Mouse (Mus musculus): ENCODE measurements around the gene Wdr89. TPM values are rescaled to one million over a fixed set of nuclear protein-coding genes. Genes with fewer than 3 reads are reported as not detected.
"Not testable (repeated sequence)": the region's sequence is repeated elsewhere in the genome, so short reads cannot be mapped to it uniquely, and the experiment has no call there.

The Wdr89 gene
- total RNA-seq (2021): 1 to 10 TPM; 3.1 to 3.3 TPM

DNA sequence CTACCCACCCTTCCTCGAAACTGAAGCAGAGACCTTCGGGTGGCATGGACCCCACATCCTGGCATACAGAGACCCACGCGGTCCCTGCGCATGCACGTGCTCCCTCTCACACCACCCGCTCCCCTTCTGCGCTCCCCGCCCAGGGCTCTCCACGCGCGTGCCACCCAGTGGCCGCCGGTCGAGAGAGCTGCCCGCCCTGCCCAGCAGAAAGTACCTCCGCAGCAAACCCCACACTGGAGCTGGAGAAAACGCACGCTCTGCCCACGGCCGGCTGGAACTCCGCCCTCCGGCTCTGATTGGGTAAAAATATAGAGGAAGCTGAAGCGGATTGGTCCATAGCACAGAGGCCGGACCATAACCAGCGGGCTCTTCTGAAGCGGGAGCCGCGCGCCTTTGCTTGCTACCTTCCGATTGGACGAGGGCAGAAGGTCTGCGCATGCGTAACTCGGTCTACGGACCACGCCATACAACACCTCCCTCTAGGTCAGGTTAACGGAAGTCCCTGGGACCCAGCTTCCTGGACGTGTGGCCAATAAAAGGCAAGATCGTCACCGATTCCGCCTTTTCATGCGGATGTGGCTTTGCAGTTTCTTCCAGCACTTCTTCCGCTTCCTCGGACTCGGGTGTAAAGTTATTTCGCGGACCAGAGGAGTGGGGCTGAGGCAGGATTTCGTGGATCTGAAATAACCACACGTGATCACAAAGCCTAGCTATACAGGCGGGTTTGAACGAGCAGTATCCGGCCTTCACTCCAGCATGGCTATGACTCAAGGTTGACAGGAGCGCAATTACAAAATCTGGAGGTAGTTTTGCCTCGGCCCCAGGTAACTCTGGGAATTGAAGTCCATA is at the start of gene Wdr89:
TSS of gene Wdr89 (minus strand) at position 280 of the 849 bp plus-strand sequence.
- peak; percentile 99 to 100 for DNase-seq (ENCODE audit: low spot score in 2 of 2)
- intact Hi-C loops (cut with DNase I): loop anchor here (2.0 to 5.0 kb wide), 3 partner anchors 65 to 103 kb away; partner anchors contain the start of genes Ppp2r5e and Sgpp1

DNA sequence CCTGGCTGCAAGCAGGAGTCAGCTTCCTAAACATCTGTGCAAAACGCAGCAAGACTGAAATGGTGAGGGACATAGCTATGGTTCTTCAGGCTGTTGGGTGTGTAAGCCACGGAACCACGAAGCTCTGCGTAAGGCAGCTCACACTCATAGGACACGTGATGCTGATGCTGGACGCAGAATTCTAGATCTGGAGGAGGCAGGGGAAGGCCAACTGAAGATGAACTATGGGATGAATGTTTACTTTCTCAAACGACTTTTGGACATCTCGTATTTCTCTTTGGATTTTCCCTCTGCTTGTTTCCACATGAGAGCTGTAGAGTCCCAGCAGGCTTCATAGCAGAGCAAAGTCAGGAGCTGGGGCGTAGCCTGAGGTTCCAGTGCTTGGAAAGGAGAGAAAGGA is 44.3 kb upstream of the Wdr89 start:
- no peak for DNase-seq (ENCODE audit: low spot score in 2 of 2)
- intact Hi-C loops (cut with DNase I): no loop called here

GRCm38 (mm10) chr12:75712905-75713304 is 43.6 kb upstream of the Wdr89 start:
- intact Hi-C loops (cut with DNase I); DNase-seq (ENCODE audit: low spot score in 2 of 2): not testable (repeated sequence)

DNA sequence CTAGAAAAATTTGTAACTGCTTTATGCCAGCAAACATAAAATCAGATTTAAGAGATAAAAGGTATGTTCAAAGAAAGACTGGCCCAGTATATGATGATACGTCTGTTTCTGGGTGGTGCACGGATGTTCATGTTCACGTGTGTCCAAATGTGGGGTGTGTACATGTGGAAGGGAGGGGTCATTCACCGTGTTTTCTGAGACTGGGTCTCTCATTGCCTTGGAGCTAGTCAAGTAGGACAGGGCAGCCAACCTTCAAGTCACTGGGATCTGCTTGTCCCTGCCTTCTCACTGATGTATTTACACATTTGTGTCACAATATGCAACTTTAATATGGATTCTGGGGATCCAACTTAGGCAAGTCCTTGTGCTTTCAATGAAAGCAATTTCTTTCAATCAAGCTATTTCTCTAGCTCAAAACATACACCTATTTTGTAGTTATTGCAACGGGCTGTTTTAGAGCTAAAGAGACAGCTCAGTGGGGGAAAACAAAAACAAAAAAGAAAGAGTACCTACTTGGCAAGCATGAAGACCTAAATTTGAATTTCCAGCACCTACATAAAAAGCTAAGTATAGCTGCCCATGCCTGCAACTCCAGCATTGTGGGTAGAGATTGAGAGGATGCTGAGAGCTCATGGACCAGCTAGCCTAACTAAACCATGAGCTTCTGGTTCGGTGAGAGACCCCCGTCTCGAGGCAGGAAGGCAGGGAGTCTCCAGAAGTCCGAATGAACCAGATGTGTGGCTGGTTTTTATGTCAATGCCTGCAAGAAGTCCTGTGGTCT is 41.4 kb upstream of the Wdr89 start:
- intact Hi-C loops (cut with DNase I): no loop called here
- DNase-seq (ENCODE audit: low spot score in 2 of 2): no peak

GRCm38 (mm10) chr12:75709506-75709905 is 40.2 kb upstream of the Wdr89 start:
- intact Hi-C loops (cut with DNase I): no loop called here
- no peak for DNase-seq (ENCODE audit: low spot score in 2 of 2)

DNA sequence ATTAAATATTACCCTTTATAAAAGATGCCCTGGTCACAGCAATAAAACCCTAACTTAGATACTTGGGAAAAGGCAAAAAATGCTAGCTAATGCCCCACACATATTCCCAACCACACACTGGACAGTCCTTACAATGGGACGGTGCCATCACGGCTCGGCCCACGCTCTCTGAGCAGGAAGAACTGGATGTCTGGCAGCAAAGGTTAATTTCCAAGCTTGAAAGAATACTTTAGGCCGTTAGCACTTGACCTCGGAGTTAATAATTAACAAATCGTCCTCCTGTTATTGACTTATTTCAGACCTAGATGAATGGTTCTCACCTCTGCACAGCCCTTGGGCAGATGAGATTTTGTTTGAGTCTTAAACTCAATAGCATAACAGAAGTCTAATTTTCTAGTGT is 37.3 kb upstream of the Wdr89 start:
- no peak for DNase-seq (ENCODE audit: low spot score in 2 of 2)
- intact Hi-C loops (cut with DNase I): no loop called here

DNA sequence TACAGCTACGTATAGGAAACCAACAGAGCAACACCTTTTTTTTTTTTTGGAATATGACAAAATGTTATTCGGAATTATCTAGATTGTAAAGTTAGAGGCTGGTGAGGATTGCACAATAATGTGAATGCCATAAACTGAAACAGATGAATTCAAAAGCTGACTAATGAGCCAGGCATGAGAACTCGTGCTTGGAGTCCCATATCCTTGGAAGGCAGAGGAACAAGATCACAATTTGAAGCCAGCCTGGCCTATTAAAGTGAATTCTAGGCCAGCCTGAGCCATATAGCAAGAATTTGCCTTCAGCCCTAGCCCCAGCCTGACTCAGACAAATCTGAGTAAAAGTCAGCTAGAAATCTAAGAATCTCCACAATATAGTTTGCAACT is 33.4 kb upstream of the Wdr89 start:
- intact Hi-C loops (cut with DNase I): no loop called here
- no peak for DNase-seq (ENCODE audit: low spot score in 2 of 2)

DNA sequence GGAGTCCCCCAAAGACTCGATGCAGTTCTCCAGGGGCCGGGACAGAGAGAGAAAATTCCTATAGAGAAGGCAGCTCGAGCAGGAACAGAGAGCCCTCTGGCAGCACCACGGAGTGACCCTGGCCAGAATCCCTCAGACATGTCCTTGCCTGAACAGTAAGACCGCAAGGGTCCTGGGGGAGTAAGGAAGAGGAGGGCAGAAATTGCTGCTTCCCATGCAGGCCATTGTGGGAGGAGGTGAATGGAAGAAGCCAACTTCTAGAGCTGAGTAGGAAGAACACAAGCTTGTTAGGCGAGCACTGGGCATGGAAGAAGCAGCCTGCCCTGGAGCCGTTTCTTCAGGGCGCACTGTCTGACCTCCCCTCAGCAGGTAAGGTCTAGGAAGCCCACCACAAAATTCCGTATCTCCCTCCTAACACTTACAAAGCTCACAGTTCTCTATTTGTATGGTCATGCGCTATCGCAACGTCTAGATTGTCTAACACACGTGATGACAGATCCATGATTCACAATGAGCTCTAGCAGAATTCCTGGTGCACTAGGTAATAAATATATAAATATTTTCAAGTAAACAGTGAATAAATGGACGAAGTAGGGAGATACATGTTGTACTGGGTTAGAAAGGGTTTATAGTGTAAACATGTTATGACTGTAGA is 32.9 kb upstream of the Wdr89 start:
- peak; percentile 4 to 5 for DNase-seq (ENCODE audit: low spot score in 2 of 2)
- intact Hi-C loops (cut with DNase I): no loop called here

- peak; percentile 8 to 22 for DNase-seq (ENCODE audit: low spot score in 2 of 2)
- intact Hi-C loops (cut with DNase I): no loop called here
Observed at GRCm38 (mm10) chr12:75701173-75702083, 32.1 kb upstream of the Wdr89 start.

GRCm38 (mm10) chr12:75698692-75699091 is 29.4 kb upstream of the Wdr89 start:
- DNase-seq (ENCODE audit: low spot score in 2 of 2): no peak
- intact Hi-C loops (cut with DNase I): no loop called here

GRCm38 (mm10) chr12:75695845-75696244 is 26.5 kb upstream of the Wdr89 start:
- intact Hi-C loops (cut with DNase I); DNase-seq (ENCODE audit: low spot score in 2 of 2): not testable (repeated sequence)

GRCm38 (mm10) chr12:75689003-75689402 is 19.7 kb upstream of the Wdr89 start:
- intact Hi-C loops (cut with DNase I): loop anchor here (5.0 kb wide), 1 partner anchor 68 kb away; no protein-coding TSS in a partner anchor
- no peak for DNase-seq (ENCODE audit: low spot score in 2 of 2)

- DNase-seq (ENCODE audit: low spot score in 2 of 2): no peak
- intact Hi-C loops (cut with DNase I): loop anchor here (5.0 kb wide), 1 partner anchor 70 kb away; no protein-coding TSS in a partner anchor
Observed at GRCm38 (mm10) chr12:75687314-75687713, 18.0 kb upstream of the Wdr89 start.

DNA sequence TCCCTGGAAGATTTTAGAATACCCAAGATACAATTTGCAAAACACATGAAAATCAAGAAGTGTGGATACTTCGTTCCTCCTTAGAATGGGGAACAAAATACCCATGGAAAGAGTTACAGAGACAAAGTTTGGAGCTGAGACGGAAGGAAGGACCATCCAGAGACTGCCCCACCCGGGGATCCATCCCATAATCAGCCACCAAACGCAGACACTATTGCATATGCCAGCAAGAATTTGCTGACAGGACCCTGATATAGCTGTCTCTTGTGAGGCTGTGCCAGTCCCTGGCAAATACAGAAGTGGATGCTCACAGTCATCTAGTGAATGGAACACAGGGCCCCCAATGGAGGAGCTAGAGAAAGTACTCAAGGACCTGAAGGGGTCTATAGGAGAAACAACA is 14.7 kb upstream of the Wdr89 start:
- intact Hi-C loops (cut with DNase I); DNase-seq (ENCODE audit: low spot score in 2 of 2): not testable (repeated sequence)

- no peak for DNase-seq (ENCODE audit: low spot score in 2 of 2)
- intact Hi-C loops (cut with DNase I): no loop called here
Observed at GRCm38 (mm10) chr12:75683598-75683997, 14.3 kb upstream of the Wdr89 start.

DNA sequence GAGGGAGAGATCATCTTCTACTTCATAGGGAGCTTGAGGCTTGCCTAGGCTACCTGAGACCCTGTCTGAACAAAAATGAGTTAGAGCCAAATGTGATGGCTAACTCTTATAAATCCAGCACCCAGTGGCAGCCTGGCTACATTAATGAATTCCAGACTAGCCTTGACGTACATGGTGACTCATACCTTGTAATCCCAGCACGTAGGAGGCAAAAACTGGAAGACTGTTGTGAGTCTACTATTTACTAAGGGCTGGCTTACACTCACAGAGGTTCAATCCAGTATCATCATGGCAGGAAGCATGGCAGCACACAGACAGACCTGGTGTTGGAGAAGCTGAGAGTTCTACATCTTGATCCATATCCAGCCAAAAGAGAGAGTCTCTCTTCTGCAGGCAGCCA is 13.5 kb upstream of the Wdr89 start:
- no peak for DNase-seq (ENCODE audit: low spot score in 2 of 2)

DNA sequence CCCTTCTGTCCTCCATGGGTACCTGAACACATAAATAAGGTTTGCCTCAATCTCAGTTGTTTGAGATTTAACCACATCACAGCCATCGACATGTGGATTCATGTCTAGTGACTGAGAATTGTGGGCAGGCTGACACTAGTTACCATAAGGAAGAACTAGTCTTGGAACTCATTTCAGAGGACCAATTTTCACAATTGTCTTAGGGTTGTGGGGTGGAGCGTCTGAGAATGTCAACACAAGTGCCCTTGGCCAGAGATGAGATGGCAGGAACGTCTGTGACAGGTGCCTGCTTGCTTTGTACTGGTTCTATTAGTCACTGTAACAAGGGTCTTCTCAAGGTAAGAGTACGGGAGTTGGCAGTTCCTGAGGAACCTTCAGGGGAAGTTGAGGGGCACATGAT is 11.8 kb upstream of the Wdr89 start:
- intact Hi-C loops (cut with DNase I): no loop called here
- DNase-seq (ENCODE audit: low spot score in 2 of 2): no peak

More for the DNA sequence above, 13.5 kb upstream of the Wdr89 start:
- intact Hi-C loops (cut with DNase I): no loop called here

GRCm38 (mm10) chr12:75678393-75678792 is 9.1 kb upstream of the Wdr89 start:
- DNase-seq (ENCODE audit: low spot score in 2 of 2): no peak
- intact Hi-C loops (cut with DNase I): no loop called here

GRCm38 (mm10) chr12:75672630-75673029 is 3.3 kb upstream of the Wdr89 start:
- DNase-seq (ENCODE audit: low spot score in 2 of 2): no peak
- intact Hi-C loops (cut with DNase I): no loop called here
